In genomic region chr3:150820039-150820438, GRCm38 (mm10) we compare ENCODE assay signal across 11 mouse cellular contexts.
A peak's percentile ranks its signal among the peaks of the same experiment; 100 is the strongest.
DNase-seq lines count a peak whose midpoint lies in the region; ATAC-seq lines count a peak whose summit lies in the region.
"Had no signal": no experiment of that assay in that cellular context is flagged by ENCODE, and none has a peak within 500 bp of the region (broad histone marks: within the 10 kb centered on the region; RNA-seq: fewer than 3 reads in every experiment).

No protein-coding gene starts in this region.

- H3K4me2 ChIP-seq in forebrain, embryonic 13.5 days = no peak overlapping the region
- no peak overlapping the region for H3K4me2 ChIP-seq in liver, embryonic 11.5 days
- H3K4me2 ChIP-seq: midbrain, embryonic 12.5 days had no signal

- H3K9ac ChIP-seq in forebrain, embryonic 13.5 days = no peak overlapping the region
- H3K9ac ChIP-seq in liver, embryonic 11.5 days (ENCODE audit: low read depth, low read length) = no peak overlapping the region
- H3K9ac ChIP-seq: midbrain, embryonic 12.5 days had no signal

- no peaks in the 10 kb centered on the region for H3K36me3 ChIP-seq in forebrain, embryonic 13.5 days (ENCODE audit: poor library complexity, severe bottlenecking)
- H3K36me3 ChIP-seq in forebrain, embryonic 10.5 days (replicated peaks) = no peaks in the 10 kb centered on the region
- no peaks in the 10 kb centered on the region for H3K36me3 ChIP-seq in liver, embryonic 11.5 days (ENCODE audit: control insufficient read depth, insufficient read depth, low read length)
- H3K36me3 ChIP-seq: midbrain, embryonic 12.5 days had no signal

- no peaks in the 10 kb centered on the region for H3K9me3 ChIP-seq in forebrain, embryonic 13.5 days (replicated peaks)
- H3K9me3 ChIP-seq in forebrain, embryonic 10.5 days = no peaks in the 10 kb centered on the region
- H3K9me3 ChIP-seq in liver, embryonic 11.5 days (ENCODE audit: control insufficient read depth, low read length) = no peaks in the 10 kb centered on the region
- H3K9me3 ChIP-seq: midbrain, embryonic 12.5 days had no signal

- H3K27me3 ChIP-seq in forebrain, embryonic 13.5 days = no peaks in the 10 kb centered on the region
- H3K27me3 ChIP-seq in forebrain, embryonic 10.5 days (ENCODE audit: poor library complexity, severe bottlenecking) = no peaks in the 10 kb centered on the region
- H3K27me3 ChIP-seq in liver, embryonic 11.5 days (replicated peaks; ENCODE audit: control insufficient read depth, insufficient read depth, low read length) = no peaks in the 10 kb centered on the region
- H3K27me3 ChIP-seq: midbrain, embryonic 12.5 days had no signal

- no peak overlapping the region for H3K4me3 ChIP-seq in forebrain, embryonic 13.5 days
- H3K4me3 ChIP-seq in forebrain, embryonic 10.5 days = no peak overlapping the region
- H3K4me3 ChIP-seq in liver, embryonic 11.5 days (ENCODE audit: low read depth, low read length) = no peak overlapping the region
- H3K4me3 ChIP-seq: midbrain, embryonic 12.5 days had no signal

- H3K4me1 ChIP-seq in forebrain, embryonic 13.5 days = no peaks in the 10 kb centered on the region
- H3K4me1 ChIP-seq in forebrain, embryonic 10.5 days = no peaks in the 10 kb centered on the region
- H3K4me1 ChIP-seq in liver, embryonic 11.5 days (replicated peaks; ENCODE audit: control insufficient read depth, insufficient read depth, low read length) = no peaks in the 10 kb centered on the region
- H3K4me1 ChIP-seq: midbrain, embryonic 12.5 days had no signal

- 70% methylated on average over 5 of the region's 5 CpGs for WGBS in forebrain, embryonic 13.5 days
- 94% methylated on average over 5 of the region's 5 CpGs for WGBS in forebrain, embryonic 10.5 days
- 79% methylated on average over 5 of the region's 5 CpGs for WGBS in liver, embryonic 11.5 days

- ATAC-seq in forebrain, embryonic 13.5 days = 0 out of 2 replicates have a peak, but pooled peaks have one; percentile 38
- ATAC-seq in liver, embryonic 11.5 days (replicated peaks; ENCODE audit: low FRiP score) = no peak
- ATAC-seq: inflammation-experienced regulatory T-cells, adult 6 months had no signal

- H3K27ac ChIP-seq in forebrain, embryonic 13.5 days = no peak overlapping the region
- no peak overlapping the region for H3K27ac ChIP-seq in forebrain, embryonic 10.5 days
- no peak overlapping the region for H3K27ac ChIP-seq in liver, embryonic 11.5 days (ENCODE audit: low read depth, low read length)
- H3K27ac ChIP-seq: midbrain, embryonic 12.5 days had no signal

- DNase-seq in forebrain, embryonic 10.5 days (ENCODE audit: extremely low spot score, low spot score) = no peak
- peak; percentile 25 for DNase-seq in Muller cell, postnatal 12 days (ENCODE audit: inconsistent ontology term)
- DNase-seq in cerebellum, postnatal 36 days = peak; percentile 22 to 30
- DNase-seq in layer of hippocampus, postnatal 25 days (ENCODE audit: extremely low spot score in 1 of 2, low spot score in 1 of 2) = peak; percentile 8 to 47
- DNase-seq in liver, embryonic 11.5 days (ENCODE audit: low spot score) = no peak
- DNase-seq in ovary, postnatal 14 days (ENCODE audit: low spot score) = no peak
- no peak for DNase-seq in urinary bladder, postnatal 25 days (ENCODE audit: low spot score)
- DNase-seq: B cell, adult 2 months had no signal

Comparison
In these comparisons a context has a peak if more than half of its experiments do, and no peak if none do; other contexts are left out.
1. DNase-seq: peak in Muller cell, postnatal 12 days (single experiment), cerebellum, postnatal 36 days (2 of 2) and layer of hippocampus, postnatal 25 days (2 of 2); none in forebrain, embryonic 10.5 days (single experiment), liver, embryonic 11.5 days (single experiment), ovary, postnatal 14 days (single experiment) and urinary bladder, postnatal 25 days (single experiment).